Mouse (Mus musculus) monocyte, adult 2 months (primary cell): ENCODE data around the gene Apoa4.

Experiments used
- DNase-seq, 2 experiments: peaks; one replicate each; pipeline ENCODE4 v3.0.0; 2022; ENCODE audit warnings: low spot score in 2 of 2, low read depth in 1 of 2

Gene Apoa4

GRCm38 (mm10) chr9:46240526-46241153 lies at the start of gene Apoa4:
Apoa4 (plus strand) TSS chr9:46240696.
- DNase-seq: no peak

DNA sequence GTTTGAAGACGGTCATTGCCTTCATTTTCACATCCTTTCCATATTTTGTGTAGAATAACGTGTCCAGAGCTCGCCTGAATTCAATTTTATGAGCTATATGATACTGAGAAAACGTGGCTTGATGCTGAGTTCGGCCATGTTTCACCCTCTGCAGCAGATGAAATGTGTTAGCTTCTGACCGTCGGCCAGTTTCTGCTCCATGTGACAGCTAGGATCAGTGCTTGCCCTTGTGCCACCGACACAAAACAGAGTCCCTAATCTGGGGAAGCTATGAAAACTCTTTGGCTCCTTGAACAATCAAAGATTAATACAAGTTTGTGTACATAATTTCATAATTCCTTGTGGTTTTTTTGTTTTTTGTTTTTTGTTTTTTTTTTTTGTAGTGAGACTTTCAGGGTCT lies 49.3 kb upstream of the Apoa4 start:
- no peak for DNase-seq

DNA sequence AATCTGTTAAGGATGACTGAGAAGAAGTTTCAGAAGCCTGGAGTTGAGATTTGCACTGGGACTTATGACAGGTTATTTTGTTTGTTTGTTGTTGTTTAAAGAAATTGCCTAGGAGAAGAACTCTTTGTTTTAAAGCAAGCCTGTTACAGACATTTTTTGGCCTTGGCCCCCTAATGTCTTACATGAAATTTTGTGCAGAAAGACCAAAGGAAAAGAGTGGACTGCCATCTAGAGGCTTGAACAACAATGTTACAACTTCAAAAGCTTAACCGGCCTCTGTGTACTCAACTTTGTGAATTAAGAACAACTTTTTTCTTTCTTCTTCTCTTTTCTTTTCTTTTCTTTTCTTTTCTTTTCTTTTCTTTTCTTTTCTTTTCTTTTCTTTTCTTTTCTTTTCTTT lies 48.9 kb upstream of the Apoa4 start:
- no peak for DNase-seq

DNA sequence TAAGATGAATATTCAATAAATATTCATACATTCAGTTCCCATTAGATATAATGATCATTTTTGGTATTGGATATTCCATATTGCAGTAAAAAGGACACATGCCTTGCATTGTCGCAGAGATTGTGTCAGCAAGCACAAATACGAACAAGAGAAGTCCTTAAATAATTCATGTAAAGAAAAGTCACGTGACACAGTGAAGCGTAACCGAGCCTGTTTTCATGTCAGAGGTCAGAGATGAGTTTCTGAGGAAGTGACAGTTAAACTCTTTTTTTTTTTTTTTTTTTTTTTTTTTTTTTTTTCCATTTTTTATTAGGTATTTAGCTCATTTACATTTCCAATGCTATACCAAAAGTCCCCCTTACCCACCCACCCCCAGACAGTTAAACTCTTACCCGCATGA lies 47.9 kb upstream of the Apoa4 start:
- no peak for DNase-seq

- DNase-seq: no peak
These were observed 45.7 kb upstream of the Apoa4 start for GRCm38 (mm10) chr9:46194809-46195208.

- no peak for DNase-seq
These were observed 43.8 kb upstream of the Apoa4 start for GRCm38 (mm10) chr9:46196699-46197169.

DNA sequence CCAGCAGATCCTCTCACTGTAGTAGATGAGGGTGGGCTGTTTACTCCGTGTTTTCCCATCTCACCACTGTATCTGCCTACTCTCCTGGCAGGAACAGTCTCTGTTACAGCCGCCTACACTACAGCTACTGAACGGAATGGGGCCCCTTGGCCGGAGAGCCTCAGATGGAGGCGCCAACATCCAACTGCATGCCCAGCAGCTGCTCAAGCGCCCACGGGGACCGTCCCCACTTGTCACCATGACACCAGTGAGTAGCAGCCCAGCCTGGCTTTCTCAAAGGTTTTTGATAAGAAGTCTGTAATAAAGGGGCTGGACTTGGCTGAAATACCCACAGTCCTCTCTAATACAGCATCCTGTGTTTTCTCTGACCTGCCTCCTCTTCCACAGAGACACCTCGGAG lies 42.0 kb upstream of the Apoa4 start:
- no peak for DNase-seq

DNA sequence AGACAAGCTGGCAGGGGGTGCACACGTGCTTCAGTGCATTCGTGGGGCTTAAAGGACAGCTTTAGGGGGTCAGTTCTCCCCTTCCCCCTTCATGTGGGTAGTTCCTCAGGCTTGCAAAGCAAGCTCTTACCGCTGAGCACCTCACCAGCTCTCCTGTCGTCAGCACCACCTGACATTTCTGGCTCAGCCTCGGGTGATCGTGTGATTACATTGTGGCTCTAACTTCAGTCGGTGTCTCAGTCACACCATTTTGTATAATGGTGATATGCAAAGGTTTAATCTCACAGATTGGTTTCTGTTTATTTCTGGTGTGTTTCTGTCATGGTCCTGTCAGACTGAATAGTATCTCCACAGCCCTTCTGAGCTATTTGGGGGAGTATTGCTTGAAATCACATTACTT lies 41.6 kb upstream of the Apoa4 start:
- no peak for DNase-seq

GRCm38 (mm10) chr9:46199609-46200008 lies 40.9 kb upstream of the Apoa4 start:
- DNase-seq: no peak

- no peak for DNase-seq
These were observed 33.5 kb upstream of the Apoa4 start for GRCm38 (mm10) chr9:46206834-46207500.

GRCm38 (mm10) chr9:46207501-46207869 lies 33.0 kb upstream of the Apoa4 start:
- DNase-seq: no peak

GRCm38 (mm10) chr9:46208401-46208974 lies 32.0 kb upstream of the Apoa4 start:
- no peak for DNase-seq

DNA sequence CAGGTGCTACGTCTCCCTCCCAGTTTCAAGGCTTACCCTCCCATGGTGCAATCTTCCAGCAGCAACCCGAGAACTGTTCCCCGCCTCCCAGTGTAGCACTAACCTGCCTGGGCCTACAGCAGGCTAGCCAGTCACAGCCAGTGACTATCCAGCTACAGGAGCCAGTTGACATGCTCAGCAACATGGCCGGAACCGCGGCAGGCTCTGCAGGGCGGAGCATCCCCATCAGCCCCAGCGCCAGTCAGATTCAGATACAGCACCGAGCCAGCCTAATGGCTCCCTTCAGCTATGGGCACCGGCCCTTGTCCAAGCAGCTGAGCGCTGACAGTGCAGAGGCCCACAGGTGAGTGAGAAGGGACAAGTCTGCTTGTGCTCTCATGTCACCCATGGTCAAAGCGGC lies 30.0 kb upstream of the Apoa4 start:
- no peak for DNase-seq

GRCm38 (mm10) chr9:46214276-46214675 lies 26.2 kb upstream of the Apoa4 start:
- no peak for DNase-seq

GRCm38 (mm10) chr9:46214946-46215337 lies 25.6 kb upstream of the Apoa4 start:
- DNase-seq: no peak

DNA sequence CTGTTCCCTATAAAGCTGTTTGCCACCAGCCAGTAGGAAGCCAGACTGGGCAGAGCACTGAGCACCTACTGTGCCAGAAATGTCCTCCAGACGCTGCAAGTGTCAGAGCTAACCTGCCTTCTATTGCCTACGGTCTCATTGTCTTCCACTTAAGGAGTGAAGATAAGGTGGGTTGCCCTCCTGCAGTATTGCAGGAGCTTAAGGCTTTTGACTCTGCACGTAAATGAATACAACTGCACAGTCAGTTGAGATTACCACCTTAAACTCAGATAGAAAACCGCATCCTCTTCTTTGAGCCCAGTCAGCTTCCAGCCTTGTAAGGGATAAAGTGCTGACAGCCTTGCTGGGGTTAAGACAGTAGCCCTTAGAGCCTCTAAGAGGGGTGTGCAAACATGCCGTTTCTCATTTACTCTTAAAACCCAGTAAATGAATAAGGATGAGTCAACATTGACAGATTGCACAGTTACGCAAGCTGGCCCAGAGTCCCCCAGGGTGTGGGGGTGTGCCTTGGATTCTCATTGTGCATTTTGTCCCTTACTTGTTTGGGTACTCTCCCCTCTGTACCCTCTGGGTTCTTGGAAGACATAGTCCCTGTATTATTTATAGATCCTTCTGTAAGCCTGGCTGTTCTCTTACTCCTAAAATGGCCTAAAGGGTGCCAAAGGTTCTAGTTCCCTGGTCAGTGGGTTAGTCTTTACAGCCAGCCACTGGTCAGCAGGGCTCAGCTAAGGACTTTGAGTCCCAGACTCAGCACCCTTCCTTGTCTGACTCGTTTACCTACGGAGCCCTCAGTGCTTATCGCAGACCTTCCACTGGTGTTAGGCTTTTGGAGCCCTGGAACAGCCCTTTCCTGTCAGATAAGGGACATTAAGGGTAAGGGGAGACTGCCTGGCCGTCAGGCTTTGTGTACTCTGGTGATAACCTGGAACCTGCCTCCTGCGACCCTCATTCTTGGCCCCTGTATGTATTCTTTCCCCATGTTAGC lies 24.9 kb upstream of the Apoa4 start:
- DNase-seq: no peak

- DNase-seq: no peak
These were observed 23.6 kb upstream of the Apoa4 start for GRCm38 (mm10) chr9:46216744-46217470.

GRCm38 (mm10) chr9:46218176-46218575 lies 22.3 kb upstream of the Apoa4 start:
- DNase-seq: no peak

- DNase-seq: no peak
These were observed 17.4 kb upstream of the Apoa4 start for GRCm38 (mm10) chr9:46223090-46223489.

- no peak for DNase-seq
These were observed 16.4 kb upstream of the Apoa4 start for GRCm38 (mm10) chr9:46224101-46224500.
